Mouse (Mus musculus) kidney, embryonic 16.5 days (tissue): Measurements from ENCODE around the gene Calhm5. TPM values are rescaled to one million over a fixed set of nuclear protein-coding genes. Genes with fewer than 3 reads are reported as not detected.
A peak's percentile ranks its signal among the peaks of the same experiment; 100 is the strongest.

Experiments used
- ATAC-seq: fragments of 200-750 bp; cut with Nextera tagmentation; 2 replicates; pipeline ENCODE4 v1.8.0; 2017; ENCODE audit warnings: moderate TSS enrichment; ENCODE audit not compliant: low FRiP score, low TSS enrichment
- H3K27ac ChIP-seq: fragments of 300-500 bp; sonication (generic); 2 replicates; pipeline ENCODE4 v1.5.1; 2014; ENCODE audit warnings: low read length
- H3K27me3 ChIP-seq: fragments of 300-500 bp; sonication (generic); 2 replicates; pipeline ENCODE4 v1.6.1; 2014; ENCODE audit warnings: low read length, control low read depth, mixed read lengths; ENCODE audit not compliant: insufficient read depth
- H3K36me3 ChIP-seq: fragments of 300-500 bp; sonication (generic); 2 replicates; pipeline ENCODE4 v1.6.1; 2014; ENCODE audit warnings: low read length, control low read depth, mixed read lengths; ENCODE audit not compliant: insufficient read depth
- H3K4me1 ChIP-seq: fragments of 300-500 bp; sonication (generic); 2 replicates; pipeline ENCODE4 v1.6.1; 2014; ENCODE audit warnings: low read length, control low read depth, mixed read lengths; ENCODE audit not compliant: insufficient read depth
- H3K4me2 ChIP-seq: fragments of 300-500 bp; sonication (generic); replicated peaks from 2 replicates; pipeline ENCODE4 v1.6.1; 2014; ENCODE audit warnings: low read depth, low read length
- H3K4me3 ChIP-seq: fragments of 300-500 bp; sonication (generic); 2 replicates; pipeline ENCODE4 v1.5.1; 2014; ENCODE audit warnings: mild to moderate bottlenecking, low read length
- H3K9ac ChIP-seq: fragments of 300-500 bp; sonication (generic); replicated peaks from 2 replicates; pipeline ENCODE4 v1.6.1; 2014; ENCODE audit warnings: low read length
- H3K9me3 ChIP-seq: fragments of 300-500 bp; sonication (generic); 2 replicates; pipeline ENCODE4 v1.6.1; 2016; ENCODE audit warnings: low read length, control low read depth
- WGBS: fragments of 180-500 bp; shearing (Covaris S2); extraction: QIAGEN DNeasy Blood & Tissue Kit; methylation state at CpG from one replicate; pipeline ENCODE4 v1.1.7; 2014; 5-methylcytosine and 5-hydroxymethylcytosine counted together
- polyA plus RNA-seq: library from polyadenylated mRNA; unstranded; fragments of >200 nt; fragmentation: Nextera tagmentation; extraction: Ambion mirVana; gene quantifications from 2 replicates; pipeline ENCODE4 v1.2.1, GENCODE M21; 2015

The Calhm5 gene
- 0.46 and 0.74 TPM in 2 replicates for polyA plus RNA-seq

- peaks cover 6% of the 10 kb centered on the region; the same call in 1 of the 2 replicates for H3K4me1 ChIP-seq
- peak within 1 kb of the TSS; percentile 50 for H3K4me2 ChIP-seq
- H3K4me3 ChIP-seq, result peak within 1 kb of the TSS; percentile 32
- H3K27ac ChIP-seq, result no peak within 1 kb of the TSS
- no peaks in the 10 kb centered on the region for H3K36me3 ChIP-seq
- H3K9me3 ChIP-seq, result no peaks in the 10 kb centered on the region
- peak within 1 kb of the TSS; percentile 44 for H3K9ac ChIP-seq
- no peaks in the 10 kb centered on the region for H3K27me3 ChIP-seq
- WGBS, result 21% methylated on average over 9 of the region's 9 CpGs
- peak; percentile 84 for ATAC-seq
Measured at GRCm38 (mm10) chr10:34096418-34096883, at the start of gene Calhm5. Gene Calhm5 (minus strand): TSS chr10:34096519.

GRCm38 (mm10) chr10:34141693-34142092, 45.4 kb upstream of the Calhm5 start:
- Histone ChIP-seq H3K9ac (no peak overlapping the region), H3K36me3 (no peaks in the 10 kb centered on the region), H3K4me2 (no peak overlapping the region), H3K9me3 (peaks cover 3% of the 10 kb centered on the region; the same call in 1 of the 2 replicates), H3K27ac (no peak overlapping the region), H3K27me3 (no peaks in the 10 kb centered on the region), H3K4me3 (no peak overlapping the region), H3K4me1 (no peaks in the 10 kb centered on the region)
- 80% methylated on average over 2 of the region's 2 CpGs for WGBS
- no peak for ATAC-seq

- 74% methylated on average over 4 of the region's 4 CpGs for WGBS
- H3K4me1 ChIP-seq, result no peaks in the 10 kb centered on the region
- H3K4me3 ChIP-seq, result no peak overlapping the region
- no peaks in the 10 kb centered on the region for H3K36me3 ChIP-seq
- no peaks in the 10 kb centered on the region for H3K27me3 ChIP-seq
- H3K27ac ChIP-seq, result no peak overlapping the region
- no peak overlapping the region for H3K4me2 ChIP-seq
- H3K9ac ChIP-seq, result no peak overlapping the region
- peaks cover 3% of the 10 kb centered on the region; the same call in 1 of the 2 replicates for H3K9me3 ChIP-seq
- no peak for ATAC-seq
Measured at GRCm38 (mm10) chr10:34139768-34140167, 43.4 kb upstream of the Calhm5 start.

GRCm38 (mm10) chr10:34138027-34138426, 41.7 kb upstream of the Calhm5 start:
- Histone ChIP-seq H3K9me3 (no peaks in the 10 kb centered on the region), H3K4me1 (no peaks in the 10 kb centered on the region), H3K27me3 (no peaks in the 10 kb centered on the region), H3K27ac (no peak overlapping the region), H3K36me3 (no peaks in the 10 kb centered on the region), H3K4me2 (no peak overlapping the region), H3K9ac (no peak overlapping the region), H3K4me3 (no peak overlapping the region)
- ATAC-seq, result no peak
- 71% methylated on average over 6 of the region's 6 CpGs for WGBS

- no peaks in the 10 kb centered on the region for H3K36me3 ChIP-seq
- peak; percentile 49; the same call in 1 of the 2 replicates for ATAC-seq
- H3K27me3 ChIP-seq, result no peaks in the 10 kb centered on the region
- no peak overlapping the region for H3K27ac ChIP-seq
- 17% methylated on average over 6 of the region's 6 CpGs for WGBS
- no peaks in the 10 kb centered on the region for H3K9me3 ChIP-seq
- no peak overlapping the region for H3K9ac ChIP-seq
- no peaks in the 10 kb centered on the region for H3K4me1 ChIP-seq
- no peak overlapping the region for H3K4me3 ChIP-seq
- H3K4me2 ChIP-seq, result no peak overlapping the region
Measured at GRCm38 (mm10) chr10:34136432-34136831, 40.1 kb upstream of the Calhm5 start.

- Histone ChIP-seq H3K4me3 (no peak overlapping the region), H3K4me1 (0 out of 2 replicates have a peak, but pooled peaks cover 5% of the 10 kb centered on the region), H3K4me2 (no peak overlapping the region), H3K27me3 (peaks cover 3% of the 10 kb centered on the region; the same call in 1 of the 2 replicates), H3K36me3 (no peaks in the 10 kb centered on the region), H3K9ac (no peak overlapping the region), H3K9me3 (no peaks in the 10 kb centered on the region), H3K27ac (no peak overlapping the region)
- ATAC-seq, result no peak
- 79% methylated on average over 2 of the region's 2 CpGs for WGBS
Measured at GRCm38 (mm10) chr10:34131356-34131755, 35.0 kb upstream of the Calhm5 start.

- no peak overlapping the region for H3K4me3 ChIP-seq
- no peak overlapping the region for H3K27ac ChIP-seq
- no peaks in the 10 kb centered on the region for H3K9me3 ChIP-seq
- no peak for ATAC-seq
- H3K4me2 ChIP-seq, result no peak overlapping the region
- no peaks in the 10 kb centered on the region for H3K36me3 ChIP-seq
- H3K9ac ChIP-seq, result no peak overlapping the region
- peaks cover 3% of the 10 kb centered on the region; the same call in 1 of the 2 replicates for H3K27me3 ChIP-seq
- H3K4me1 ChIP-seq, result 0 out of 2 replicates have a peak, but pooled peaks cover 5% of the 10 kb centered on the region
- 71% methylated on average over 6 of the region's 6 CpGs for WGBS
Measured at GRCm38 (mm10) chr10:34128391-34128790, 32.1 kb upstream of the Calhm5 start.

- 0 out of 2 replicates have a peak, but pooled peaks cover 5% of the 10 kb centered on the region for H3K4me1 ChIP-seq
- 15% methylated on average over 44 of the region's 44 CpGs for WGBS
- H3K4me2 ChIP-seq, result peak within 1 kb of the TSS; percentile 92
- H3K4me3 ChIP-seq, result peak within 1 kb of the TSS; percentile 59
- no peaks in the 10 kb centered on the region for H3K9me3 ChIP-seq
- H3K27me3 ChIP-seq, result peaks cover 3% of the 10 kb centered on the region; the same call in 1 of the 2 replicates
- no peaks in the 10 kb centered on the region for H3K36me3 ChIP-seq
- ATAC-seq, result peak; percentile 91; the same call in 1 of the 2 replicates
- H3K27ac ChIP-seq, result no peak within 1 kb of the TSS
- H3K9ac ChIP-seq, result peak within 1 kb of the TSS; percentile 66
Measured at GRCm38 (mm10) chr10:34127392-34128378, 31.4 kb upstream of the Calhm5 start, which contains the start of gene Calhm6. Gene Calhm6 (minus strand): TSS chr10:34127984.

- Histone ChIP-seq H3K27me3 (no peaks in the 10 kb centered on the region), H3K36me3 (no peaks in the 10 kb centered on the region), H3K9ac (no peak overlapping the region), H3K4me3 (no peak overlapping the region), H3K4me2 (no peak overlapping the region), H3K4me1 (no peaks in the 10 kb centered on the region), H3K9me3 (no peaks in the 10 kb centered on the region), H3K27ac (no peak overlapping the region)
- WGBS, result 87% methylated on average over 2 of the region's 2 CpGs
- ATAC-seq, result no peak
Measured at GRCm38 (mm10) chr10:34118421-34118820, 22.1 kb upstream of the Calhm5 start.
